Mouse (Mus musculus): ENCODE data around the gene March1.

DNA sequence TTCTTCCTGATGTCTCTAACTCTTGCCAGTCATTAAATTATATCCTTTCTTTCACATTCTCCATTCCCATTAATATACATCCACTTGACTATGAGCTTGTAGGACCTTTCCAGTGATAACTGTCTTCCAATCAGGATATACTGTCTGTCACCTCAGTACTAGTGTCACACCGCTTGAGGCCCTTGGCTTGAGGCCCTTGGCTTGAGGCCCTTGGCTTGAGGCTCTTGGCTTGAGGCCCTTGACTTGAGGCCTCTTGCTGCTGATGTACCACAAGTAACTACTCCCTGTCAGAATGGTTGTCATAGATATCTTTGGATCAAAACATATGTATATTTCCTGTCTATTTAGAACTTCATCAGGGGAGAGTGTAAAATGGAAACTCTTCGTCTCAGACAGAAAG is 576.7 kb downstream of the March1 start:
- TF ChIP-seq CTCF (IDR thresholded peaks at IDR 0.05; ENCODE audit: low read depth, low read length) (no peak), POLR2A (IDR thresholded peaks at IDR 0.05; ENCODE audit: extremely low read depth, insufficient read depth, low read length) (no peak)

All from liver, adult 2 months (tissue).